Mouse (Mus musculus) forebrain, embryonic 14.5 days (tissue): ENCODE results near the gene Ilf3. TPM values are rescaled to one million over a fixed set of nuclear protein-coding genes. Genes with fewer than 3 reads are reported as not detected.

ENCODE experiments used
- ATAC-seq: fragments of 200-750 bp; cut with Nextera tagmentation; 2 replicates; pipeline ENCODE4 v1.8.0; 2017; ENCODE audit warnings: mild to moderate bottlenecking, moderate library complexity
- DNase-seq: peaks from one replicate; pipeline ENCODE4 v3.0.0-alpha.2; 2015; ENCODE audit warnings: low spot score
- H3K27ac ChIP-seq: fragments of 300-500 bp; sonication (generic); 2 replicates; pipeline ENCODE4 v1.5.1; 2014; ENCODE audit warnings: low read depth, mild to moderate bottlenecking, control low read depth, low read length, moderate library complexity
- H3K27me3 ChIP-seq: fragments of 300-500 bp; sonication (generic); replicated peaks from 2 replicates; pipeline ENCODE4 v1.6.1; 2014; ENCODE audit warnings: low read length, control low read depth, mixed read lengths; ENCODE audit not compliant: control insufficient read depth, insufficient read depth
- H3K36me3 ChIP-seq: fragments of 300-500 bp; sonication (generic); 2 replicates; pipeline ENCODE4 v1.6.1; 2014; ENCODE audit warnings: low read length, control low read depth; ENCODE audit not compliant: control insufficient read depth, insufficient read depth
- H3K4me1 ChIP-seq: fragments of 300-500 bp; sonication (generic); 2 replicates; pipeline ENCODE4 v1.6.1; 2014; ENCODE audit warnings: antibody characterized with exemption, low read length, control low read depth; ENCODE audit not compliant: control insufficient read depth, insufficient read depth
- H3K4me2 ChIP-seq: fragments of 300-500 bp; sonication (generic); 2 replicates; pipeline ENCODE4 v1.6.1; 2014; ENCODE audit warnings: mild to moderate bottlenecking, control low read depth, low read length
- H3K4me3 ChIP-seq: fragments of 300-500 bp; sonication (generic); 2 replicates; pipeline ENCODE4 v1.5.1; 2014; ENCODE audit warnings: low read depth, low read length, control low read depth
- H3K9ac ChIP-seq: fragments of 300-500 bp; sonication (generic); 2 replicates; pipeline ENCODE4 v1.6.1; 2014; ENCODE audit warnings: mild to moderate bottlenecking, low read length, control low read depth, moderate library complexity
- H3K9me3 ChIP-seq: fragments of 300-500 bp; sonication (generic); replicated peaks from 2 replicates; pipeline ENCODE4 v1.6.1; 2016; ENCODE audit warnings: low read length, control low read depth, mixed read lengths; ENCODE audit not compliant: control insufficient read depth
- WGBS: fragments of 180-500 bp; shearing (Covaris S2); extraction: QIAGEN DNeasy Blood & Tissue Kit; methylation state at CpG from one replicate; pipeline ENCODE4 v1.1.7; 2014; 5-methylcytosine and 5-hydroxymethylcytosine counted together
- polyA plus RNA-seq: library from polyadenylated mRNA; unstranded; fragments of >200 nt; fragmentation: Nextera tagmentation; extraction: Ambion mirVana; gene quantifications from 2 replicates; pipeline ENCODE4 v1.2.1, GENCODE M21; 2014

Gene Ilf3
- polyA plus RNA-seq, 1 experiment from 2014 or later: 249 TPM

DNA sequence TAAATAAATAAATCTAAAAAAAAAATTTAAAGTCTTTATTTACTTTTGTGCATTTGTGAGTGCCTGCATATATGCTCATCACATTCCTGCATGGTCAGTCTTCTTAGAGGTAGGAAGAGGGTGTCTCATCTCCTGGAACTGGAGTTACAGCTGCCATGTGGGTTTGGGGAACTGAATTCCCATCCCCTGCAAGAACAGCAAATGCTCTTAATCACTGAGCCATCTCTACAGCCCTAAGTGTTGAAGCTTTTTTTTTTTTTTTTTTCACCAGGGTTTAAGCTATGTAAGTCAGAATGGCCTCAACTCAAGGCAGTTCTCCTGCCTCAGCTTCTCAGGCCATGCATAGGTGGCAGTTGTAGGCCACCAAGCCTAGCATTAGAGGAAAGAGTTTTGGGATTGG is 32.9 kb upstream of the Ilf3 start:
- H3K36me3 ChIP-seq: 0 out of 2 replicates have a peak, but pooled peaks cover 1% of the 10 kb centered on the region
- H3K27ac ChIP-seq: no peak overlapping the region
- DNase-seq: no peak
- H3K27me3 ChIP-seq: no peaks in the 10 kb centered on the region
- ATAC-seq: no peak
- H3K4me2 ChIP-seq: no peak overlapping the region
- H3K9me3 ChIP-seq: no peaks in the 10 kb centered on the region; the same call in 1 of the 2 replicates
- H3K4me3 ChIP-seq: no peak overlapping the region
- 0 out of 2 replicates have a peak, but pooled peaks cover 4% of the 10 kb centered on the region for H3K4me1 ChIP-seq
- H3K9ac ChIP-seq: no peak overlapping the region

- H3K4me1 ChIP-seq: 0 out of 2 replicates have a peak, but pooled peaks cover 4% of the 10 kb centered on the region
- 78% methylated on average over 4 of the region's 4 CpGs for WGBS
Measured at GRCm38 (mm10) chr9:21335391-21335790, 32.3 kb upstream of the Ilf3 start.

DNA sequence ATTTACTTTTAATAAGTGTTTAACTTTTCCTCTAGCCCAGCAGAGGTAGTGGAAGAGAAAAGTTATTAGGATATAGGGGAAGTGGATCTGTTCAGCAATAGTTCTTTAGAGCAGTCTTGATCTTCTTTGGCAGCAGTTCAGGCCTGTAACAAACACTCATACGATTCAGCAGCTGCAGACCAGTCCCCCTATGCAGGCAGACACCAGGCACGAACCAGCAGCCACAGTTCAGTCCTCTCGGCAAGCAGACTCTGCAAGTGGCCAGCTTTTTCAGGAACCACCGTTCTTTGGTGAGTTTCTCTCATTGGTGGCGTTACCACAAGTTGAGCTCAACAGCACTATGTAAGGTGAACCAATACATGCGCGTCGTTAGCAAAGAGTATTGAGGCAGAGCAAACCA is 31.2 kb upstream of the Ilf3 start:
- no peak overlapping the region for H3K27ac ChIP-seq
- 73% methylated on average over 8 of the region's 8 CpGs for WGBS
- ATAC-seq: no peak

More at GRCm38 (mm10) chr9:21335391-21335790, 32.3 kb upstream of the Ilf3 start:
- no peak for ATAC-seq
- no peak overlapping the region for H3K27ac ChIP-seq
- 0 out of 2 replicates have a peak, but pooled peaks cover 7% of the 10 kb centered on the region for H3K36me3 ChIP-seq
- H3K9ac ChIP-seq: no peak overlapping the region
- no peak overlapping the region for H3K4me3 ChIP-seq
- H3K27me3 ChIP-seq: no peaks in the 10 kb centered on the region
- H3K9me3 ChIP-seq: no peaks in the 10 kb centered on the region; the same call in 1 of the 2 replicates
- no peak overlapping the region for H3K4me2 ChIP-seq
- DNase-seq: no peak

GRCm38 (mm10) chr9:21337652-21338051 is 30.0 kb upstream of the Ilf3 start:
- Histone ChIP-seq H3K4me1 (0 out of 2 replicates have a peak, but pooled peaks cover 2% of the 10 kb centered on the region), H3K4me2 (no peak overlapping the region), H3K36me3 (peaks cover 22% of the 10 kb centered on the region), H3K9me3 (no peaks in the 10 kb centered on the region), H3K27me3 (no peaks in the 10 kb centered on the region), H3K4me3 (no peak overlapping the region), H3K27ac (no peak overlapping the region), H3K9ac (no peak overlapping the region)
- 21% methylated on average over 19 of the region's 20 CpGs for WGBS
- ATAC-seq: no peak
- no peak for DNase-seq

More for the DNA sequence above, 31.2 kb upstream of the Ilf3 start:
- H3K9me3 ChIP-seq: no peaks in the 10 kb centered on the region
- H3K9ac ChIP-seq: no peak overlapping the region
- H3K4me2 ChIP-seq: no peak overlapping the region
- no peaks in the 10 kb centered on the region for H3K27me3 ChIP-seq
- DNase-seq: no peak
- H3K4me3 ChIP-seq: no peak overlapping the region
- 0 out of 2 replicates have a peak, but pooled peaks cover 4% of the 10 kb centered on the region for H3K4me1 ChIP-seq
- peaks cover 10% of the 10 kb centered on the region; the same call in 1 of the 2 replicates for H3K36me3 ChIP-seq

- DNase-seq (no peak), ATAC-seq (no peak)
- 94% methylated on average over 4 of the region's 4 CpGs for WGBS
Measured at GRCm38 (mm10) chr9:21340411-21340810, 27.3 kb upstream of the Ilf3 start.

DNA sequence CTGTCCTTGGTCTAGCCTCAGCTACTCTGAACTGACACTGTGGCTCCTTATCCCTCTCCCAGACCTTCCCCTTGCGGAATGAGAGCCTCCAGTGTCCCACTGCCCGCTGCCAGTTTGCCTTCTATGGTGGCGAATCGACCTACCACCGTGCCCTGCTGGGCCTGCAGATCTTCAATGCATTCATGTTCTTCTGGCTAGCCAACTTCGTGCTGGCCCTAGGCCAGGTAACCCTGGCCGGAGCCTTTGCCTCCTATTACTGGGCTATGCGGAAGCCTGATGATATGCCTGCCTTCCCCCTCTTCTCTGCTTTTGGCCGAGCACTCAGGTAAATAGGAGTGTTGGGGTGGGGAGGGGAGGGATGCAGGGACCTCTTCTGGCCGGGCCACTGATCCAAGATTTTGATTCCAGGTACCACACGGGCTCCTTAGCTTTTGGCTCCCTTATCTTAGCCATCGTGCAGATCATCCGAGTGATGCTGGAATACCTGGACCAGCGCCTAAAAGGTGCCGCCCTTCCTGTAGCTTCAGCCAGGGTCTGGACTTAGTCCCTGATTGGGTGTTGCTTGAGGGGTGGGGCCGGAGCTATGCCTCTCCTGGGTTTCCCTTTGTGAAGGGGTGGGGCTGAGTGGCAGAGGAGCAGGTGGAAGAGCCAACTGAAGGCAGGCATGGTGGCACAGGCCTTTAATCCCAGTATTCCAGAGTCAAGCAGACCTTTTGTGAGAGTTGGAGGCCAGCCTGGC is 20.9 kb upstream of the Ilf3 start:
- WGBS: 70% methylated on average over 16 of the region's 16 CpGs
- no peak overlapping the region for H3K27ac ChIP-seq
- DNase-seq (no peak), ATAC-seq (no peak)
- no peak overlapping the region for H3K4me2 ChIP-seq
- peaks cover 66% of the 10 kb centered on the region for H3K36me3 ChIP-seq
- no peaks in the 10 kb centered on the region for H3K4me1 ChIP-seq
- H3K9ac ChIP-seq: no peak overlapping the region
- H3K9me3 ChIP-seq: no peaks in the 10 kb centered on the region
- H3K4me3 ChIP-seq: no peak overlapping the region
- no peaks in the 10 kb centered on the region for H3K27me3 ChIP-seq

More at GRCm38 (mm10) chr9:21340411-21340810, 27.3 kb upstream of the Ilf3 start:
- Histone ChIP-seq H3K9me3 (no peaks in the 10 kb centered on the region), H3K27ac (no peak overlapping the region), H3K27me3 (no peaks in the 10 kb centered on the region), H3K4me1 (no peaks in the 10 kb centered on the region), H3K4me2 (no peak overlapping the region), H3K4me3 (no peak overlapping the region), H3K9ac (no peak overlapping the region), H3K36me3 (peaks cover 41% of the 10 kb centered on the region)

- Histone ChIP-seq H3K4me1 (no peaks in the 10 kb centered on the region), H3K27ac (no peak overlapping the region), H3K4me2 (no peak overlapping the region), H3K36me3 (peaks cover 63% of the 10 kb centered on the region), H3K9ac (no peak overlapping the region), H3K4me3 (no peak overlapping the region), H3K27me3 (no peaks in the 10 kb centered on the region), H3K9me3 (no peaks in the 10 kb centered on the region)
- WGBS: 92% methylated on average over 3 of the region's 3 CpGs
- no peak for ATAC-seq
- DNase-seq: no peak
Measured at GRCm38 (mm10) chr9:21348152-21348551, 19.5 kb upstream of the Ilf3 start.

DNA sequence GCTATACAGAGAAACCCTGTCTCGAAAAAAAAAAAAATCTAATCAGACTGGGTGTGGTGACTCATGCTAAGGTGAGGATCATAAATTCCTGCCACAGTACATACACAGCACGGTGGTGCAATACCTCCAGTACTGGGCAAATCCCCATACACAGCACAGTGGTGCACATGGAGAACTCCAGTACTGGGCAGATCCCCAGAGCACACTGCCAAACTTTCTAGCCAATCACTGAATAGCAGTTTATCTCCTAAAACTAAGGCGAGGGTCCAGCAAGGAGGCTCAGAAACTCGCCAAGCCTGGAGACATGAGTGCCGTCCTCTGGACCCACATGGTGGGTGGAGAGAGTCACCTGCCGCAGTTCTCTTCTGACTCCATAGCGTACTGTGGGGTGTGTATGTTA is 16.5 kb upstream of the Ilf3 start:
- Histone ChIP-seq H3K4me2 (no peak overlapping the region), H3K36me3 (peaks cover 64% of the 10 kb centered on the region), H3K9me3 (no peaks in the 10 kb centered on the region), H3K27me3 (no peaks in the 10 kb centered on the region), H3K4me3 (no peak overlapping the region), H3K9ac (no peak overlapping the region), H3K4me1 (no peaks in the 10 kb centered on the region), H3K27ac (no peak overlapping the region)
- WGBS: 94% methylated on average over 7 of the region's 7 CpGs
- ATAC-seq (no peak), DNase-seq (no peak)

DNA sequence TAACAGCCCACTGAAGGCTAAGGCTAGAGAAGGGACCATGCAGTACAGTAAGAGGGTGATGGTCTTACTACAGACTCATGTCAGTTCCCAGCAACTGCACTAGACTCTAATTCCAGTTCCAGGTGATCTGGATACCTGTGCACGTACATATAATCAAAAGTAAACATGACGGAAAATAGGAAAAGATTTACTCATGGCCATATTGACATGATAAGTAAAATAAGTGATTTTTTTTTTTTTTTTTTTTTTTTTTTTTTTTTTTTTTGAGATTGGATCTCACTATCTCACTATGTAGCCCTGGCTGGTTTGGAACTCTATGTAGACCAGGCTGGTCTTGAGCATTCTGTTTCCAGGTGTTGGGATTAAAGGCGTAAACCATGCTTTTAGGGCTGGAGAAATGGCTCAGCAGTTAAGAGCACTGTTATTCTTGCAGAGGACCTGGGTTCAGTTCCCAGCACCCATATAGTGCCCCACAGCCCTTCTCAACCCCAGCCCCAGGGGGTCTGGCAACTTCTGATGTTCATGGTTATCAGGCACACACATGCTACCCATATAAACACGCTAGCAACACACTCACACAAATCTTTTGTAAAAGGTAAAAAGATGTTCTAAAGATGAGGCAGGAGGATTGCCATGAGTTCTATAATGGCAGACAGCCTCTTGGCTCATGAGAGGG is 15.8 kb upstream of the Ilf3 start:
- Histone ChIP-seq H3K4me3 (no peak overlapping the region), H3K36me3 (peaks cover 60% of the 10 kb centered on the region), H3K9me3 (no peaks in the 10 kb centered on the region), H3K4me1 (no peaks in the 10 kb centered on the region), H3K27me3 (no peaks in the 10 kb centered on the region), H3K9ac (no peak overlapping the region), H3K27ac (no peak overlapping the region), H3K4me2 (no peak overlapping the region)
- no peak for DNase-seq
- ATAC-seq: no peak
- WGBS: 90% methylated on average over 4 of the region's 4 CpGs
